Mouse (Mus musculus): ENCODE data around the gene Cpvl.

DNA sequence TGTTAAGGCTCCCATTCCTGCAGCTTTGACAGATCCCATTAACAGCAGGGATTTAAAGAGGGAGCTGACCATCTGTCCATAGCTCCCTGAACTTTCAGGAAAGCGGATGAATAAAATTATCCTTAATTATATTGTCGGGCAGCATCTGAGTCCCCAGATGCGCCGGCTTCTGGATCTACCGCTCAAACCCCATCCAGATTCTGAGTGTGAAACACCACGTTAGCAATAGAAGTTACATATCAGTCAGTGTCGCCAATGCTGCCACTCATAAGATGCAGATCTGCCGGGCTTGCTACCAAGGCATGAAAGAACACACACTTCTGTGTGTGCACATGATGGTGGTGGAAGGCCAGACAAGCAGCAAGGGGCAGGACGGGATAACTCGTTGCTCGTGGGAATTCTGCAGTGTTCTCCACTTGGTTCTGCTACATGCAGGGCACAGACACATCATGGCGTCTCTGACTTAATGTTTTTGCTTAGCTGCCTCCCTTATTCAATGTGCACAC, 6.2 kb downstream of the Cpvl start:
- TF ChIP-seq POLR2A (IDR thresholded peaks at IDR 0.05; ENCODE audit: low read depth, low read length) (no peak), CTCF (conservative IDR thresholded peaks at IDR 0.05; ENCODE audit: insufficient read depth, insufficient read length, low read depth, low read length) (no peak)
